Mouse (Mus musculus) heart, postnatal 14 days (tissue): ENCODE measurements around the gene Syt1. TPM values are rescaled to one million over a fixed set of nuclear protein-coding genes. Genes with fewer than 3 reads are reported as not detected.

ENCODE experiments used
- DNase-seq, 2 experiments: peaks; one replicate each; pipeline ENCODE4 v3.0.0; 2021 to 2022
- intact Hi-C: fragments of 180-260 bp; cut with DNase I; formaldehyde crosslinking; loops from one replicate; pipeline ENCODE4 v1.15.1; 2025
- total RNA-seq, 2 experiments: library from RNA; stranded (reverse); gene quantifications; 2 replicates each; pipeline ENCODE4 v1.2.3; 2021

The Syt1 gene
- total RNA-seq, 2 experiments from 2014 or later = 0.12 TPM

GRCm38 (mm10) chr10:108457054-108457453 is 553.7 kb downstream of the Syt1 start:
- intact Hi-C loops = no loop called here
- no peak for DNase-seq

DNA sequence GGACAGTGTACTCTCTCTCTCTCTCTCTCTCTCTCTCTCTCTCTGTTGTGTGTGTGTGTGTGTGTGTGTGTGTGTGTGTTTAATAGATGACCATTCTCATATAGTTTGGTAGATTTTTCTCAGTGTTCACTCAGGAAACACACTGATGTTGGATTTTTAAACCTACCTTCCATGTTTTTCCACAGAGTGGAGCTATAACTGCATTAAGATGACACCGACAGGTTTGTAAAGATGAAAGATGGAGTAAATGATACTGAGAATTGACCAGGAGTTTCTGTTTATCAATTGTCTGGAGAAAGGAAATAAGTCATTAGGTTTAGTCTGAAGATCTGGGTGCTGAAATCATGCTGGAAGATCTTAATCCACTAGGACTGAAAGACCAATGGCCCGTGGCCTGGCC is 554.9 kb downstream of the Syt1 start:
- intact Hi-C loops = no loop called here
- no peak for DNase-seq

GRCm38 (mm10) chr10:108455204-108455603 is 555.6 kb downstream of the Syt1 start:
- intact Hi-C loops = no loop called here
- DNase-seq = no peak

DNA sequence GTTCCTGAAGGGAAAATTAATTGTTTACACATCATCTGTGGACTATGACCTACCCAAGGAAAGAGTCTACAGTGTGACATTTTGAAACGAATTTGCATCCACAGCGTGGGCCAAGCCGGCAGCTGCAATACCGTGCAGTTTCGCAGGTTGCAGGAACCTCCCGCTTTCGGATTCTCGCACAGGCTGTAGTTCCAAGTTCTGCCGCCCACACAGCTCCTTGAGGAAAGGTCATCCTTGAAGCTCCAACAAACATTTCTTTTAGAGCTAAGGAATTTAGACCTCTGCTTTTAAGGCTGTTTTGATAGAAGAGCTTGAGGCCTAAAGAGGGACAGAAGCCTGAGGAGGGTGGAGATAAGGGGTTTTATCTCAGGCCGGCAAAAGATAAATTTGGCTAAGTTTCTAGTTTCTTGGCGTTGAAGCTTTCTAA is 556.1 kb downstream of the Syt1 start:
- intact Hi-C loops = no loop called here
- no peak for DNase-seq

DNA sequence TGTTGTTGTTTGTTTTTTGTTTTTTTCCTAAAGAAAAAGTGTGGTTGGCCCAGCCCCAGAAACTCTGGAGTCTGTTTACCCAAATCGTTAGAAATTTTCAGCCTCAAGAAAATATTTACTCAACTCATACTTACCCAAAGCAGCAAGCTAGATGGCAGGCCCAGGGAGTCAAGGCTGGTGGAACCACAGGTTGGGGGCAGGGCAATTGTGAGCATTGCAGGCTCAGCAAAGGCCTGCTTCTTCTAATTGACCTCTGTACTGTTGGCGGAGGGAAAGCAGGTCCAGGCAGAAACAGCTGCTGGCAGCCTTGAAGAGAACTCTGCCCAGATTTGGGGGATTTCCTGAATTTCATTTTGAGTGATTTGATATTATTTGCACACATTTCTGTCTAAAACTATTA is 557.2 kb downstream of the Syt1 start:
- no peak for DNase-seq
- intact Hi-C loops = no loop called here

DNA sequence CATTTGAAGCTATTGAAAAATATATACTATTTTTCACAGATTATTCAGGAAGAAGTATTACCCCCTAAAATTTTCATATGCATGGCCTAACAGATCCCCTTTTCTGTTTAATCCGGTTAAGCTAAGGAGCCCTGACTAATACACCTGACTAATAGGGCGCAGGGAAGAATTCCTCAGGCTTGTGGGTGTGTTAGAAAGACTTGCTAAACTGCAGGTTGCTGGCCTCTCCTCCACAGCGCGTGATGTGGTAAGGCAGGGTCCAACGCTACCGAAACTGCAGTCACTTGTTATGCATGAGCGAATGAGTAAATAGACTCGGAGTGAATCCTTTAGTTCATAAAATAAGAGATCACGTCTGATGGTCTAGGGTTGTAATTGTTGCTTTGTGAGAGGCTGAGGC is 558.4 kb downstream of the Syt1 start:
- intact Hi-C loops = no loop called here
- no peak for DNase-seq

- no peak for DNase-seq
- intact Hi-C loops = loop anchor here (2.0 kb wide), 1 partner anchor 37 kb away; no protein-coding TSS in a partner anchor
These were observed 559.3 kb downstream of the Syt1 start for GRCm38 (mm10) chr10:108451516-108451915.

DNA sequence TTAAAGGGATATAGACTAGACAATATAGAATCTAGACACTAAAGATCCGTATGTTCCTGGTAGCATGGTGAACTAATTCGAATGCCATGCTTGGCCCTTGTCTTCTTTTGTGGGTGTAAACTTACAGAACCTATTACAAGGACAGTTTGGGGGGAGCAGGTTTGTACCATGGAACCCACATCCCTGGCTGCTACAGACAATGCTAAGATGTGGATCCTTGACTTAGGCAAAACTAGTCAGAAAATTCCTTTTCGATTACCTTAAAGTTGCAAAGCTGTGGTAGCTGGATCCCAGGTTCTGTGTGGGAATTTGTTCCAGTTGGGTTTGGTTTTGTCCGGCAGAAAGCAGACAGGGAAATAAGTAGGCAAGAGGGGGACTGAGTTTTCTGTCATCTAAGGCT is 560.4 kb downstream of the Syt1 start:
- intact Hi-C loops = loop anchor here (2.0 kb wide), 1 partner anchor 36 kb away; no protein-coding TSS in a partner anchor
- DNase-seq = no peak

- peak in 1 of 2 experiments; percentile 22 for DNase-seq
- intact Hi-C loops = loop anchor here (5.0 to 10.0 kb wide), 3 partner anchors 89 to 594 kb away; no protein-coding TSS in a partner anchor
These were observed 562.4 kb downstream of the Syt1 start for GRCm38 (mm10) chr10:108448421-108448820.
